Comparison of ENCODE assay signal across 8 mouse cellular contexts in genomic region chrX:103980590-103981168, GRCm38 (mm10). TPM values are rescaled to one million over a fixed set of nuclear protein-coding genes. Genes with fewer than 3 reads are reported as not detected.
DNase-seq lines count a peak whose midpoint lies in the region; ATAC-seq and TF ChIP-seq lines count a peak whose summit lies in the region.

No protein-coding gene starts in this region.

- no peaks in the 10 kb centered on the region for H3K9me3 ChIP-seq in heart, embryonic 14.5 days (ENCODE audit: control insufficient read depth, low read length)

- peaks cover 6% of the 10 kb centered on the region; the same call in 1 of the 2 replicates for H3K27me3 ChIP-seq in heart, embryonic 14.5 days (ENCODE audit: control insufficient read depth, insufficient read depth, low read length)

- TF ChIP-seq CTCF in brain, embryonic 14.5 days (IDR thresholded peaks at IDR 0.05; ENCODE audit: borderline replicate concordance, extremely low read depth, insufficient read depth, insufficient read length): no peak

- peak overlapping the region; percentile 91 for H3K9ac ChIP-seq in heart, embryonic 14.5 days (ENCODE audit: low read length)

- ATAC-seq in heart, embryonic 14.5 days (ENCODE audit: insufficient number of reproducible peaks, insufficient read depth, low FRiP score, low read depth): peak; percentile 26
- peak; percentile 20 for ATAC-seq in megakaryocyte-erythroid progenitor cell, adult 5-6 weeks (replicated peaks; ENCODE audit: low FRiP score, low TSS enrichment, poor library complexity, severe bottlenecking)

- peak overlapping the region; percentile 62 to 67 for H3K4me3 ChIP-seq in heart, embryonic 14.5 days (ENCODE audit: control insufficient read depth in 1 of 2, insufficient read depth in 1 of 2, low read depth in 1 of 2, low read length in 2 of 2)

- 22% methylated on average over 44 of the region's 51 CpGs for WGBS in heart, embryonic 14.5 days

- H3K4me1 ChIP-seq in heart, embryonic 14.5 days (ENCODE audit: control insufficient read depth in 2 of 2, insufficient read depth in 2 of 2, low read length in 2 of 2): no peaks in the 10 kb centered on the region

- H3K36me3 ChIP-seq in heart, embryonic 14.5 days (ENCODE audit: control insufficient read depth, insufficient read depth, low read length): peaks cover 25% of the 10 kb centered on the region

- peak; percentile 25 to 26 for DNase-seq in adrenal gland, adult 18-20 months (ENCODE audit: low spot score in 2 of 2)
- DNase-seq in adrenal gland, adult 8-10 months: no peak
- peak; percentile 63 for DNase-seq in 416B (ENCODE audit: low read depth)
- DNase-seq in brain, embryonic 14.5 days (ENCODE audit: low read depth): peak; percentile 46
- peak; percentile 40 to 55 for DNase-seq in kidney, postnatal 4 days
- peak; percentile 34 to 77 for DNase-seq in spleen, postnatal 4 days (ENCODE audit: low spot score in 2 of 2)

- peak overlapping the region; percentile 87 to 95 for H3K27ac ChIP-seq in heart, embryonic 14.5 days (replicated peaks in 1 of 2; ENCODE audit: control insufficient read depth in 1 of 2, insufficient read depth in 1 of 2, low read depth in 2 of 2, low read length in 2 of 2)

- TF ChIP-seq POLR2A in brain, embryonic 14.5 days (IDR thresholded peaks at IDR 0.05; ENCODE audit: borderline replicate concordance, extremely low read depth, insufficient read depth, insufficient read length, poor library complexity, severe bottlenecking): no peak

- H3K4me2 ChIP-seq in heart, embryonic 14.5 days (ENCODE audit: low read length): peak overlapping the region; percentile 65

RNA-seq across cellular contexts. Expression of gene Rlim, which starts 0.4 kb away (rescaled TPM):
- 10 to 100 TPM; 51.9 to 61.2 TPM for total RNA-seq in adrenal gland, adult 18-20 months (2021)
- total RNA-seq in adrenal gland, adult 8-10 months (2022): 10 to 100 TPM; 51.0 to 67.6 (median 62.5) TPM
- 18.2 and 24.2 TPM in 2 replicates for polyA plus RNA-seq in brain, embryonic 14.5 days (2012; rRNA removed)
- 26.5 and 28.7 TPM in 2 replicates for polyA plus RNA-seq in heart, embryonic 14.5 days (2014; fragmentation: Nextera tagmentation; extraction: Ambion mirVana)
- total RNA-seq in megakaryocyte-erythroid progenitor cell, adult 5-6 weeks (2014; fragmentation: Nextera tagmentation): 41.1 and 47.8 TPM in 2 replicates
- 108 and 121 TPM in 2 replicates for total RNA-seq in megakaryocyte-erythroid progenitor cell, adult 5-6 weeks (2017)
